Mouse (Mus musculus): Measurements from ENCODE around the gene Plvap.

DNA sequence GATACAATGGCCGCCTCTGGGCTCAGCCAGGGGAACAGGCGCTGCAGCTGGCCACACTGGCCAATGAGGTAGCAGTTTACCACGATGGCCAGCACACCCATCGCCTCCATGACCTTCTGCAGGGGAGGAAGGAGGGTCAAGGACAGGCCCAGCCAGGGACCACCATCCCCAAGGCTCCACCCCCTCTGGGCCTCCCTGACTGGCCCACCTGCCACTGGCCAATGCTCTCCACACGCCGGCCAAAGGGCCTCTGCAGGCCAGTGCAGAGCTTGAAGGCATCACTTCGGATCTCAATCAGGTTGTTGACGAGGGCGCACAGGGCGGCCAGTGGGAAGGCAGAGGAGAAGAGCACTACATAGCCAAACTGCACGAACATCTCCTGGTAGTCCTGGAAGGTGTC, 32.6 kb downstream of the Plvap start:
- TF ChIP-seq CTCF (IDR thresholded peaks at IDR 0.05; ENCODE audit: insufficient read depth, low read length) (no peak), POLR2A (IDR thresholded peaks at IDR 0.05; ENCODE audit: borderline replicate concordance, extremely low read depth, low read depth, low read length) (no peak)
